Mouse (Mus musculus) lung, adult 2 months (tissue): ENCODE measurements at regions not wholly inside any gene's neighbourhood (a gene's known extent, or its start where the extent isn't known, plus 50 kb on each side); places are given as distances from the start of the nearest gene placed in this dataset.

Source experiments
- CTCF ChIP-seq: fragments of 200-500 bp; IDR thresholded peaks from 2 replicates; pipeline ENCODE4 v1.5.1; 2011; ENCODE audit warnings: mild to moderate bottlenecking, low read length, control low read depth; ENCODE audit not compliant: insufficient read depth
- POLR2A ChIP-seq: fragments of 200-500 bp; IDR thresholded peaks from 2 replicates; pipeline ENCODE4 v1.6.1; 2011; ENCODE audit warnings: low read depth, mild to moderate bottlenecking, control low read depth, low read length, borderline replicate concordance; ENCODE audit errors: extremely low read depth

GRCm38 (mm10) chr11:34149370-34149976 is 51.1 kb upstream of the 4930469K13Rik start:
- TF ChIP-seq CTCF (peak; percentile 77), POLR2A (no peak)
